Mouse (Mus musculus) liver, adult (tissue): ENCODE measurements around the gene Kctd6.

Experiments used
- GATA4 ChIP-seq: IDR thresholded peaks from 2 replicates; pipeline ENCODE4 v1.6.1; 2014; ENCODE audit warnings: mild to moderate bottlenecking, low read length; ENCODE audit not compliant: insufficient replicate concordance

Kctd6 gene

DNA sequence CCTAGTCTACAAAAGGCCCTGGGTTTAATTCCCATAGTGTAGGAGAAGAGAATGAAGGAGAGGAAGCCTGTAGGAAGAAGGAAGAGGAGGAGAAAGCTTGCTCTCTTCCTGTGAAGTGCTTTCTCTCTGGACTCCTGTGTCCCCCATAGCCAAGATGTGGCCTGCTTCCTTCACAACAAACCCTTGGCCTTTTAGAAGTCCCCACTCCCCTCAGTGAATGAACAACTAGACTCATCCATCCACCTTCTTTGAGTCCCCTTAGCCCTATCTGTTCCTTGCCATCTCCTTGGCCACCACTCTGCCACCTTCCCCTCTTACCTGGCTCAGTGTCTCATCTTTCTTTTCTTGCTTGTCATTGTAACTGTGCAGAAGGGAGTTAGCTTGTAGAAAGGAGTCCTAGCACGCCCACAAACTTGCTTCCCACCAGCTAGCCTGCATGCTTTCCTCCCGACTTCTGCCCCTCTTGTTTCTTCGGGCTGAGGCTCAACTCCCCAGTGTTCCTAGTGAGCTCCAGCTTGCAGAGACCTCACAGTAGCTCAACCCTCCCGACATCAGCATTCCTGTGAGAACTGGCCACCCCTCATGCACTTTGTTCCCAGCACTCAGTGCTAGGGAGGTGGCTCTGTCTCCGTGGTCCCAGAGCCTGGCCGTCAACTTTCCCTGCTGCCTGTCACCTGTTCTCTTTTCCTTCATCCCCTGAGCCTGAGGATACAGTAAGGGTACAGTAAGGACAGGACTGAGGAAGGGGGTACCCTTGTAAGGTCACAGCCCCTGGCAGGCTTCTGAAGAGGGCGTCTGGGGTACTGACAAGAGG is 43.8 kb downstream of the Kctd6 start:
- TF ChIP-seq GATA4: no peak

DNA sequence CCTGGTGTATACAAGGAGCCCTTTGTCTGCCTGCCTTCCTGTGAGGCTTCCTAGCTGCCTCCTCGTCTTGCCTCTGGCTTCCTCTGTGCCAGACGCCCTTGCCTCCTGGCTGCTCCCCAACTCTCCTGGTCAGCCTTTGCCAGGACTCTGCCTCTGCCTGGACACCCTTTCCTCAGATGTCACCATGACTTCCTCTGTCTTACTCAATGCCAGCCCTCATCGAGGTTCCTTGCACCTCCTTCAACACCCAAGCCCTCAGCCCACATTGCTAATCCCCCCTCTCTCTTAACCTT is 44.3 kb downstream of the Kctd6 start:
- TF ChIP-seq GATA4: no peak

DNA sequence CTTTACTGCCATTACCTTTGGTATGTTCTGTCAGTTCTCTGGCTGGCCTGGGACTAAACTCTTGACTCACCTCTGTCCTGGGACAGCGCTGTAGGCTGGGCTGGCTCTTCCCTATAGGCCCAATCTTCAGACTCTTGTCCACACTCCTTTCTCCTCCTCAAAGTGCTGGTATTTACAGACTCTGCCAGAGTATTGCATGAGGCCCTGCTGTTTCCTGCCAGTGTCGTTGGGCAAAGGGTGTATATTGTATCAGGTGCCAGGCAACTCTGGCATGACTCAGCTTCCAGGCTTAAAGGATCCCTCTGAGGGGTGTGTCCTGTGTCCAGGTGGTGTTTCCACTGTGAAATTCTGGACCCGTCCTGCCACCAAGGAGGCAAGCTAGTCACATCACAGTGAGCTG is 44.8 kb downstream of the Kctd6 start:
- TF ChIP-seq GATA4: no peak

DNA sequence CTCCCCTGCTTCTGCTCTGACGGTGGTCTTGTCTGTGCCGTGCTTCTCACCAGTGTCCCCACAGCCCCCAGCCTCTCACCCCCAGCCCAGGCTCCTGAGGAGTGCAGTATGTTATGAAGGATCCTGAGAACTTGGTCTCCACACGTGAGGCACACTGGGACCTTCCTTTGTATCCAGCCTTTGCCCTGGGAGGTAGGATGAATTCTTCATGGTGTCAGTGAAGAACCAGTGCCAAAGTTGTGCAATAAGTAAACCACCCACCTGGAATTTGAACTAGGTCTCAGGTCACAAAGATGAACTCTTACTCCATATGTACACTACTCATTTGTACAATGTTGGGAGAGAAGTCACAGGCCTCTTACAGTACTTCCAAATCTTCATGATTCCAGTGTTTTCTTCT is 45.2 kb downstream of the Kctd6 start, which contains the start of gene Acox2:
Gene Acox2 (minus strand): TSS at position 188 of the 400 bp plus-strand sequence.
- no peak for TF ChIP-seq GATA4

DNA sequence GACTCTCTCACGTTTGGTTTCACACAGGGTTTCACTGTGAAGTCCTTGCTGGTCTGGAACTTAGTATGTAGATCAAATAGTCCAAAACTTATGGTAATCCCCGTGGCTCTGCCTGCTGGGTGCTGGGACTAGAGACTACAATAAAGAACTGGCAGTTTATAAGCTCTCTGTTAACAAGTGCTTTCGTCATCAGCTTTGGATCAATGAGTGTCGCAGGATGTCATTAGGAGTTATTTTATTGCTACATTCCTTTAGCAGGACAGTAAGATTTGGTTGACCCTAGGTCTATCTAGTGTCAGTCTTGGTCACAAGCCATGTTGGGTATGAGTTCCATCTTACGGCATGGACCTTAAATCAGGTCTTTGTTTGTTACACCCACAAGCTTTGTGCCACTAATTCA is 46.3 kb downstream of the Kctd6 start:
- TF ChIP-seq GATA4: no peak

DNA sequence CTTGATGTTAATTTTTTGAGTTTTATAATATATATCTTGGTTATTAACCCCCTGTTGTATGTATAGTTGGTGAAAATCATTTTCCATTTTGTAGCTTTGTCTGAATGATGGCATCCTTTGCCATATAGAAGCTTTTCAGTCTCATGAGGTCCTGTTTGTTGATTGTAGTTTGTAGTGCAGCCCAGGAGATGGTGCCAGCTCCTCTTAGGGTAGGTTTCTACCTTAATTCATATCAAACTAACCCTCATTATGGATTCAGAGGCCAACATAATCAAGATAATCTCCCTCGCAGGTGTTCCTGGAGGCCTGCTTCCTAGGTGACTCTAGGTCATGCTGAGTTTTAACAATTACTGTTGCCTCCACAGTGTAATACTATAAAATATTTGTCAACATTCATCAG is 48.3 kb downstream of the Kctd6 start:
- TF ChIP-seq GATA4: no peak

DNA sequence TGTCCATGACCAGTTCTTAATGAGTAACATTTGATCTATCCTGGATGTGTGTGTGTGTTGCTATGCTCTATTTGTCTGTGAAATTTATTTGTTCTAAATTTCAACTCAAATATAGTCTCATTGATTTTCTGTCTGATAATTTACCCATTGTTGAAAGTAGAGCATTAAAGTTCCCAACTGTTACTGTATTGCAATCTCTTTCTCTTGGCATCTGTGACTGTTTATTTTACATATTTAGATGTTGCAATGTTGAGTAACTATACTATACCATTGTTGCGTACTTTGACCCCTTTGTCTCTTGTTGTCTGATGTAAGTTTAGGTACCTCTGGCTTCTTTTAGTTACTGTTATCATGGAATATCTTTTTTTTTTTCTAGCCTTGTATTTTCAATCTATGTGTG is 50.4 kb downstream of the Kctd6 start:
- no peak for TF ChIP-seq GATA4
